Mouse (Mus musculus): ENCODE data around the gene Gpatch2.

Gene Gpatch2

DNA sequence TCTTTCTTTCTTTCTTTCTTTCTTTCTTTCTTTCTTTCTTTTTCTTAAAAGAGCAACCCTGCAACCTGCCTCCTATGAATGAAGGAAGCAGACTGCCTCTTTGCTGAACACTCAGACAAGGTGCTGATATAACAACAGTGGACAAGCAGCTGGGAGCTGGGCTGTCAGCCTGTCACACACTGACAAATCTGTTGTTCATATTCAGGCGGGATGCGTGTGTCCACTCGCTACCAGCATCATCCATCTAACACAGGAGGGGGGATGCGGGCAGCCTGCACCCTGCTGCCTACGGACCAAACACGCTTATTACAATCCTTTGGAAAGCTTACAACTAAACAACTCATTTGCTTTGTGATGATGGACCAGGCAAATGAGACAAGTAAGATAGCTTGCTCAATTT lies 158.2 kb downstream of the Gpatch2 start:
- no peak for DNase-seq (ENCODE audit: low read depth)

DNA sequence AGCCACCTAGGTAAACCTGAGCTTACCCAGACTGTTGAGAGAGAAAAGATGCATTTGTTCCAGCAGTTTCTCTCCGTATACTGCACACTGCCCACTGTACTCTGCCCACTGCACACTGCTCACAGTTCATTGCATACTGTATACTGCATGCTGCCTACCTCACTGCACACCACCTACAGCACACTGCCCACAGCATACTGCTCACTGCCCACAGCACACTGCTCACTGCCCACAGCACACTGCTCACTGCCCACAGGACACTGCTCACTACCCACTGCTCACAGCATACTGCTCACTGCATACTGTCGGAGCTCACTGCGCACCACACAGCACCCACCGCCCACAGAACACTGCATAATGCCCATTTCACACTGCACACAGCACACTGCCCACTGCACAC lies 159.1 kb downstream of the Gpatch2 start:
- no peak for DNase-seq (ENCODE audit: low read depth)

DNA sequence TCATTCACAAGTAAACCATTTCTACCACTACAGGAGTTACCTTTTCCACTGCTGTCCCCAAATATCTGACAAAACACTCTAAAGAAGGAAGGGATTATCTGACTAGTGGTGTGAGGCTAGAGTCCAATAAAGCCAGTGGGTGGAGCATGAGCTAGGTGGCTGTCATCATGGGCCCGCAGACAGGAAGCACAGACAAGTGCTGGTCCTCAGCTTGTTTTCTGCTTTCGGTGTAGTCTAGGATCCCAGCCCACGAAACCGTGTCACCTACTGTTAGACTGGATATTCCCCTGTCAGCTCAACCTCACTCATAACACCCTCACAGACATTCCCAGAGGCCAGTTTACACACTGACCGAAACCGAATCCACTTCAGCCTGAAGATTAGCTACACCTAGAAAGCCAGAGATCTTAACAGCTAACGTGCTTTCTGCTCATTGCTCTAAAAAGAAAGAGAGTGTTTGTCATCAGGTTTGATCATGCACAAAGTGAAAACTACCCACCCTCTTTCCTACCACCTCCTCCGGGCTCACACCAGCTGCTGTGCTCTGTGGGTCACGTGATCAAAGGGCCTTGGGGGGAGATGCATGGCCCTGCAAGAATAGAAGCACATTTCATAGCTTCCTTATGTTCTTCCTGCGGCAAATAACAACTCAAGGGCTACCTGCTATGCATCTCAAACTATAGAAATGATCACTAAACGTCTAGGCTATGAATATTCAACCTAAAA lies 161.8 kb downstream of the Gpatch2 start:
- DNase-seq (ENCODE audit: low read depth) = no peak

DNA sequence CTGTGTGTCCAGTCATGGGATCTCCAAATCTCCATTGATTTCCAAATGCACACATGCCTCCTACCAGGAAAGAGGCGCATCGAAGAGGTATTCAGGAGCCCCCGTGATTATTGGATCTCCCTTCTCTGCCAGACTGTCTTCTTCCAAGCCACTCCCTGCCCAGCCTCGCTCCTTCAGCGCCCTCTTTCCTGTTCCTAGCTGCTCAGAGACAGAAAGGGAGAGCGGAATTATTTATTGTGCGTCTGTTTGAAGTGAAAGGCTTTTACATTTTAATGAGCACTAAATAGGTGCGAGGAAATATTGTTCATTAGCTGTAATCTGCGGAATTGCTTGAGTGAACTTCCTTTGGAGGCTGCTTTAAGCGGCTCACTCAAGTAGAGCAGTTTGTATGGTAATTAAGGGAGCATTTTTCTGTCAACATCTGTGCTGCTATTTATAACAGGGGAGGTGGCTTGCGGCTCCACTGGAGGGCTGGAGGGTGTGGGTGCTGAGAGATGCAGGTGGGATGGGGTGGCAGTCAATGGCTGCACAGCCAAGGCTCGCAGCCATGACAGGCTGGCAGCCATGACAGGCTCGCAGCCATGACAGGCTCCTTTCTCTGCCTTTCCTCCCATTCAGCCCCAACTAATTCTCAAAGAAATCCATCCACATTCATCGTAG lies 162.7 kb downstream of the Gpatch2 start:
- DNase-seq (ENCODE audit: low read depth) = no peak

DNA sequence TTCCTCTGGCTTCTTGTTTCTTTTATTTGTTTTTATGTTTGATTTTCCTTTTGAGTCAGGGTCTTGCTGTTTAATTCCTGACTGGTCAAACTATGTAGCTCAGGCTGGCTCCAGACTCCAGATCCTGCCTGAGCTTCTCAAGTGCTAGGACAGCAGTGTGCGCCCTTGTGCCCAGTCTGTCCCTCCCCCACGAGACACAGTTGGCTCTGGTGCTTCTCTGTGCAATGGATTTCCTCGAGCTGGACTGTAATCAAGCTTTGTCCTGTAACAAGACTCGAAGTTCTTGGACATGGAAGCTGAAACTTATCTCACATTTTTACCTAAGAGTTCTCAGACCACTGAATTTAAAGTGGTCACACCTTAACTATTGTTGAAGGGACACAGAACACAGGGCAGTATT lies 174.2 kb downstream of the Gpatch2 start:
- DNase-seq (ENCODE audit: low read depth) = no peak

DNA sequence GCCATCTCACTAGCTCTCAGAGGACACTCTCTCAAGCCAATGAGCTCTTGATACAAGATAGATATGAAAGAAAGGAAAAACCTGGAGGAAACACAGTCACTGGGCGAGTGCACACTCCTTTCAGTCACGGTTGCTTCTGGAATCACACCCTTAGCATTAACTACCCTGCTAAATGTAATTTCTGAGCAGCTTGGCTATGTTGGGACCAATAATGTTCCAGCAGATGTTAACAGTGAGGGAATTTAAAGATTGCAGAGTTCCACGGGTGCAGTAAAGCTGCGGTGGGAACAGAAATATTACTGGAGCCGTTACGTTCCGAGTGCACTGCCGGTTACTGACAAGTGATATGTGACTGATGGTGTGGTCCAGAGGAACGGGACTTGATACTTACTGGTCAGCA lies 185.5 kb downstream of the Gpatch2 start:
- DNase-seq (ENCODE audit: low read depth) = no peak

Data from NIH3T3 (cell line).